Comparison of ENCODE assay signal across 17 mouse cellular contexts in genomic region chr7:113109481-113109880, GRCm38 (mm10).
DNase-seq lines count a peak whose midpoint lies in the region; ATAC-seq and TF ChIP-seq lines count a peak whose summit lies in the region.
"Had no signal": no experiment of that assay in that cellular context is flagged by ENCODE, and none has a peak within 500 bp of the region (broad histone marks: within the 10 kb centered on the region; RNA-seq: fewer than 3 reads in every experiment).

No protein-coding gene starts in this region.

- no peak overlapping the region for H3K4me2 ChIP-seq in forebrain, embryonic 14.5 days (ENCODE audit: low read length)
- no peak overlapping the region for H3K4me2 ChIP-seq in forebrain, embryonic 16.5 days (ENCODE audit: low read length)
- no peak overlapping the region for H3K4me2 ChIP-seq in lung, embryonic 14.5 days
- H3K4me2 ChIP-seq: embryonic facial prominence, embryonic 15.5 days; heart, embryonic 13.5 days had no signal

- ATAC-seq in forebrain, embryonic 14.5 days, result no peak
- no peak for ATAC-seq in forebrain, embryonic 16.5 days
- no peak for ATAC-seq in lung, embryonic 14.5 days (ENCODE audit: insufficient read depth)
- ATAC-seq: intestine, embryonic 16.5 days had no signal

- no peak overlapping the region for H3K9ac ChIP-seq in forebrain, embryonic 14.5 days (ENCODE audit: low read length)
- no peak overlapping the region for H3K9ac ChIP-seq in forebrain, embryonic 16.5 days (replicated peaks; ENCODE audit: low read depth, low read length)
- no peak overlapping the region for H3K9ac ChIP-seq in lung, embryonic 14.5 days
- H3K9ac ChIP-seq: embryonic facial prominence, embryonic 15.5 days; heart, embryonic 13.5 days had no signal

- TF ChIP-seq CTCF in lung, embryonic 14.5 days (IDR thresholded peaks at IDR 0.05; ENCODE audit: low read depth), result no peak
- no peak for TF ChIP-seq CTCF in lung, adult 2 months (IDR thresholded peaks at IDR 0.05; ENCODE audit: insufficient read depth, low read length)

- peak; percentile 35 for DNase-seq in adrenal gland, postnatal 10 days
- DNase-seq in adrenal gland, postnatal 25 days, result no peak
- DNase-seq in forebrain, embryonic 14.5 days (ENCODE audit: low spot score), result peak; percentile 27
- peak; percentile 37 for DNase-seq in lung, embryonic 14.5 days
- DNase-seq in lung, adult 2 months, result no peak
- DNase-seq in cerebellum, adult 11 months, result no peak
- DNase-seq: cerebellum, adult 8-10 months; cerebellum, postnatal 14 days; embryo, embryonic 11 days; gastrocnemius, postnatal 36 days; heart, postnatal 36 days; kidney, adult 2 months had no signal

- H3K36me3 ChIP-seq in forebrain, embryonic 14.5 days (ENCODE audit: control insufficient read depth, insufficient read depth, low read length), result no peaks in the 10 kb centered on the region
- no peaks in the 10 kb centered on the region for H3K36me3 ChIP-seq in forebrain, embryonic 16.5 days (ENCODE audit: control insufficient read depth, insufficient read depth)
- no peaks in the 10 kb centered on the region for H3K36me3 ChIP-seq in lung, embryonic 14.5 days (ENCODE audit: insufficient read depth)
- H3K36me3 ChIP-seq: embryonic facial prominence, embryonic 15.5 days; heart, embryonic 13.5 days had no signal

- H3K4me1 ChIP-seq in forebrain, embryonic 14.5 days (ENCODE audit: control insufficient read depth, insufficient read depth, low read length), result peaks cover 4% of the 10 kb centered on the region; the same call in 1 of the 2 replicates
- peaks cover 3% of the 10 kb centered on the region; the same call in 1 of the 2 replicates for H3K4me1 ChIP-seq in forebrain, embryonic 16.5 days (replicated peaks; ENCODE audit: control insufficient read depth, insufficient read depth, low read length)
- H3K4me1 ChIP-seq in lung, embryonic 14.5 days (ENCODE audit: insufficient read depth), result no peaks in the 10 kb centered on the region
- H3K4me1 ChIP-seq in lung, adult 2 months (ENCODE audit: control insufficient read depth, insufficient read depth, low read length), result no peaks in the 10 kb centered on the region
- H3K4me1 ChIP-seq: embryonic facial prominence, embryonic 15.5 days had no signal

- no peak overlapping the region for H3K4me3 ChIP-seq in forebrain, embryonic 14.5 days (ENCODE audit: low read depth, low read length)
- H3K4me3 ChIP-seq in forebrain, embryonic 16.5 days (replicated peaks; ENCODE audit: low read length), result no peak overlapping the region
- no peak overlapping the region for H3K4me3 ChIP-seq in lung, embryonic 14.5 days (ENCODE audit: low read depth, low read length)
- no peak overlapping the region for H3K4me3 ChIP-seq in lung, adult 2 months (replicated peaks; ENCODE audit: extremely low read depth, low read depth, low read length)
- H3K4me3 ChIP-seq: embryonic facial prominence, embryonic 15.5 days; erythroblast, embryonic 14.5 days; heart, embryonic 13.5 days had no signal

- H3K27me3 ChIP-seq in forebrain, embryonic 14.5 days (replicated peaks; ENCODE audit: control insufficient read depth, insufficient read depth, low read length), result no peaks in the 10 kb centered on the region
- H3K27me3 ChIP-seq in forebrain, embryonic 16.5 days (replicated peaks; ENCODE audit: control insufficient read depth, insufficient read depth, low read length), result no peaks in the 10 kb centered on the region
- H3K27me3 ChIP-seq in lung, embryonic 14.5 days (ENCODE audit: insufficient read depth, low read length), result no peaks in the 10 kb centered on the region
- H3K27me3 ChIP-seq: embryonic facial prominence, embryonic 15.5 days; heart, embryonic 13.5 days had no signal

- no peak for TF ChIP-seq POLR2A in lung, adult 2 months (IDR thresholded peaks at IDR 0.05; ENCODE audit: borderline replicate concordance, extremely low read depth, low read depth, low read length)

- no peak overlapping the region for H3K27ac ChIP-seq in forebrain, embryonic 14.5 days (ENCODE audit: low read depth, low read length)
- H3K27ac ChIP-seq in forebrain, embryonic 16.5 days (ENCODE audit: low read length), result no peak overlapping the region
- no peak overlapping the region for H3K27ac ChIP-seq in lung, embryonic 14.5 days (ENCODE audit: low read depth)
- H3K27ac ChIP-seq: embryonic facial prominence, embryonic 15.5 days; heart, embryonic 13.5 days had no signal

- no peaks in the 10 kb centered on the region for H3K9me3 ChIP-seq in forebrain, embryonic 14.5 days (replicated peaks; ENCODE audit: control insufficient read depth, low read length)
- H3K9me3 ChIP-seq in forebrain, embryonic 16.5 days (ENCODE audit: control insufficient read depth, low read length), result no peaks in the 10 kb centered on the region
- H3K9me3 ChIP-seq in lung, embryonic 14.5 days (ENCODE audit: low read depth, low read length), result no peaks in the 10 kb centered on the region
- H3K9me3 ChIP-seq: embryonic facial prominence, embryonic 15.5 days; heart, embryonic 13.5 days had no signal

Comparison
In these comparisons a context has a peak if more than half of its experiments do, and no peak if none do; other contexts are left out.
1. DNase-seq: peak in adrenal gland, postnatal 10 days (single experiment), forebrain, embryonic 14.5 days (single experiment) and lung, embryonic 14.5 days (single experiment); none in adrenal gland, postnatal 25 days (single experiment), lung, adult 2 months (single experiment) and cerebellum, adult 11 months (single experiment).